Mouse (Mus musculus): Measurements from ENCODE around the gene 1700030K09Rik. TPM values are rescaled to one million over a fixed set of nuclear protein-coding genes. Genes with fewer than 3 reads are reported as not detected.
A peak's percentile ranks its signal among the peaks of the same experiment; 100 is the strongest.

1700030K09Rik gene
- total RNA-seq (2021) = 1 to 10 TPM; 3.1 to 3.2 TPM
- long read RNA-seq, experiment 1, partial matches to known transcripts = 0 of 2 reads
- long read RNA-seq, experiment 1, other reads (novel, unspliced or antisense) = 1 of 2 reads
- long read RNA-seq, experiment 2, partial matches to known transcripts = 1 of 4 reads
- long read RNA-seq, experiment 2, other reads (novel, unspliced or antisense) = 1 of 4 reads

- DNase-seq = peak; percentile 99
- intact Hi-C loops (cut with DNase I; ENCODE audit: low total_unique reads) = no loop called here
These were observed at the start of gene 1700030K09Rik, which contains the start of gene Calr3 for GRCm38 (mm10) chr8:72443338-72443993. TSS of gene 1700030K09Rik (plus strand) at chr8:72443880. TSS of gene Calr3 (minus strand) at chr8:72443870.

- DNase-seq = no peak
- intact Hi-C loops (cut with DNase I; ENCODE audit: low total_unique reads) = no loop called here
These were observed 42.3 kb upstream of the 1700030K09Rik start for GRCm38 (mm10) chr8:72401381-72401780.

- intact Hi-C loops (cut with DNase I; ENCODE audit: low total_unique reads) = no loop called here
- peak; percentile 14 for DNase-seq
These were observed 40.7 kb upstream of the 1700030K09Rik start for GRCm38 (mm10) chr8:72402981-72403380.

- intact Hi-C loops (cut with DNase I; ENCODE audit: low total_unique reads) = no loop called here
These were observed 35.8 kb upstream of the 1700030K09Rik start for GRCm38 (mm10) chr8:72407878-72408277.

GRCm38 (mm10) chr8:72409443-72409842, 34.2 kb upstream of the 1700030K09Rik start:
- no peak for DNase-seq
- intact Hi-C loops (cut with DNase I; ENCODE audit: low total_unique reads) = no loop called here

More at GRCm38 (mm10) chr8:72407878-72408277, 35.8 kb upstream of the 1700030K09Rik start:
- DNase-seq = no peak

- intact Hi-C loops (cut with DNase I; ENCODE audit: low total_unique reads) = no loop called here
- DNase-seq = no peak
These were observed 29.8 kb upstream of the 1700030K09Rik start for GRCm38 (mm10) chr8:72413839-72414238.

GRCm38 (mm10) chr8:72415252-72415651, 28.4 kb upstream of the 1700030K09Rik start:
- intact Hi-C loops (cut with DNase I; ENCODE audit: low total_unique reads) = no loop called here
- no peak for DNase-seq

- no peak for DNase-seq
- intact Hi-C loops (cut with DNase I; ENCODE audit: low total_unique reads) = no loop called here
These were observed 25.6 kb upstream of the 1700030K09Rik start for GRCm38 (mm10) chr8:72418073-72418472.

- intact Hi-C loops (cut with DNase I; ENCODE audit: low total_unique reads) = no loop called here
- DNase-seq = peak; percentile 53
These were observed 22.9 kb upstream of the 1700030K09Rik start for GRCm38 (mm10) chr8:72420571-72421361.

- DNase-seq = peak; percentile 99
- intact Hi-C loops (cut with DNase I; ENCODE audit: low total_unique reads) = no loop called here
These were observed 22.0 kb upstream of the 1700030K09Rik start, which contains the start of gene Eps15l1 for GRCm38 (mm10) chr8:72421362-72422335. TSS of gene Eps15l1 (minus strand) at chr8:72421460.

- no peak for DNase-seq
- intact Hi-C loops (cut with DNase I; ENCODE audit: low total_unique reads) = no loop called here
These were observed 20.8 kb upstream of the 1700030K09Rik start for GRCm38 (mm10) chr8:72422926-72423325.

GRCm38 (mm10) chr8:72429676-72430075, 14.0 kb upstream of the 1700030K09Rik start:
- intact Hi-C loops (cut with DNase I; ENCODE audit: low total_unique reads) = no loop called here
- no peak for DNase-seq

GRCm38 (mm10) chr8:72434952-72435351, 8.7 kb upstream of the 1700030K09Rik start:
- intact Hi-C loops (cut with DNase I; ENCODE audit: low total_unique reads) = no loop called here
- no peak for DNase-seq

GRCm38 (mm10) chr8:72438248-72439015, 5.2 kb upstream of the 1700030K09Rik start:
- DNase-seq = no peak
- intact Hi-C loops (cut with DNase I; ENCODE audit: low total_unique reads) = no loop called here

- intact Hi-C loops (cut with DNase I; ENCODE audit: low total_unique reads) = no loop called here
- no peak for DNase-seq
These were observed 292 bp downstream of the 1700030K09Rik start for GRCm38 (mm10) chr8:72443994-72444350.

GRCm38 (mm10) chr8:72445071-72445470, 1.4 kb downstream of the 1700030K09Rik start:
- DNase-seq = no peak
- intact Hi-C loops (cut with DNase I; ENCODE audit: low total_unique reads) = no loop called here

GRCm38 (mm10) chr8:72451516-72451915, 7.8 kb downstream of the 1700030K09Rik start:
- intact Hi-C loops (cut with DNase I; ENCODE audit: low total_unique reads) = no loop called here
- no peak for DNase-seq

GRCm38 (mm10) chr8:72453904-72454303, 10.2 kb downstream of the 1700030K09Rik start:
- no peak for DNase-seq
- intact Hi-C loops (cut with DNase I; ENCODE audit: low total_unique reads) = no loop called here

- intact Hi-C loops (cut with DNase I; ENCODE audit: low total_unique reads) = no loop called here
These were observed 11.6 kb downstream of the 1700030K09Rik start for GRCm38 (mm10) chr8:72455317-72455716.

More at GRCm38 (mm10) chr8:72455317-72455716, 11.6 kb downstream of the 1700030K09Rik start:
- no peak for DNase-seq
